Mouse (Mus musculus) myocyte (in vitro differentiated cells): ENCODE measurements at regions not wholly inside any gene's neighbourhood (a gene's known extent, or its start where the extent isn't known, plus 50 kb on each side); places are given as distances from the start of the nearest gene placed in this dataset.

Source experiments
- POLR2A ChIP-seq: IDR thresholded peaks from one replicate; pipeline ENCODE4 v1.6.1; 2011; ENCODE audit warnings: low read depth, mild to moderate bottlenecking, control low read depth, moderate library complexity; ENCODE audit not compliant: insufficient read length
- POLR2AphosphoS2 ChIP-seq: IDR thresholded peaks from one replicate; pipeline ENCODE4 v1.6.1; 2011; ENCODE audit warnings: low read depth, control low read depth; ENCODE audit not compliant: insufficient read length
- SRF ChIP-seq: IDR thresholded peaks from one replicate; pipeline ENCODE4 v1.6.1; 2011; ENCODE audit warnings: low read depth; ENCODE audit not compliant: control insufficient read depth, insufficient read length

DNA sequence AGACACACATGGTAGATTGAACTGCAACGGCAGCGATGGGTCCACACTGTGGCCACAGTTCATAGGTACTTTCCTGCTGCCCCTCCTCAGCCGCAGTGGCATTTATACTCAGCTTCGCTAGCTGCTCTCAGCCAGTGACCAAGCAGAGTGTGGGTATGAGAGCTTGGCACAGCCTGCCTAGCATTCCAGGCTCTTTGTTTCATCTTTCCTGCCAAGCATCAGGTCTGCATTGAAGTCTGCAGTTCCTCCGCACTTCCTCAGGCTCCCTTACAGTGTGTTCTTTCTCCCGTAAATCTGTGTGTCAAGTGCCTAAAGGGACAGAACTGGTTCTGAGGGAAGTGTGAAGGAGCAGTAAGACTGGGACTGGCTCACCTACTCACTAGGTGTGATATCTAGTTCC lies 194.6 kb upstream of the Daam1 start:
- TF ChIP-seq POLR2AphosphoS2 (no peak), POLR2A (no peak), SRF (no peak)
